Mouse (Mus musculus) G1E (cell line): ENCODE data around the gene Ugt1a5.

ENCODE experiments used
- CTCF ChIP-seq: IDR thresholded peaks from 2 replicates; pipeline ENCODE4 v1.5.1; 2012; ENCODE audit warnings: low read depth, low read length, inconsistent platforms, mixed read lengths
- GATA1 ChIP-seq: IDR thresholded peaks from 2 replicates; pipeline ENCODE4 v1.6.1; 2012; ENCODE audit warnings: borderline replicate concordance, low read length, inconsistent platforms, mixed read lengths
- GATA2 ChIP-seq: IDR thresholded peaks from 2 replicates; pipeline ENCODE4 v1.6.1; 2012; ENCODE audit warnings: low read depth, low read length, inconsistent platforms, borderline replicate concordance
- POLR2AphosphoS5 ChIP-seq: IDR thresholded peaks from 2 replicates; pipeline ENCODE4 v1.6.1; 2012; ENCODE audit warnings: low read depth, low read length, inconsistent platforms; ENCODE audit not compliant: insufficient replicate concordance
- TAL1 ChIP-seq: conservative IDR thresholded peaks from 2 replicates; pipeline ENCODE4 v1.6.1; 2012; ENCODE audit warnings: low read depth, low read length, inconsistent platforms, mixed read lengths

DNA sequence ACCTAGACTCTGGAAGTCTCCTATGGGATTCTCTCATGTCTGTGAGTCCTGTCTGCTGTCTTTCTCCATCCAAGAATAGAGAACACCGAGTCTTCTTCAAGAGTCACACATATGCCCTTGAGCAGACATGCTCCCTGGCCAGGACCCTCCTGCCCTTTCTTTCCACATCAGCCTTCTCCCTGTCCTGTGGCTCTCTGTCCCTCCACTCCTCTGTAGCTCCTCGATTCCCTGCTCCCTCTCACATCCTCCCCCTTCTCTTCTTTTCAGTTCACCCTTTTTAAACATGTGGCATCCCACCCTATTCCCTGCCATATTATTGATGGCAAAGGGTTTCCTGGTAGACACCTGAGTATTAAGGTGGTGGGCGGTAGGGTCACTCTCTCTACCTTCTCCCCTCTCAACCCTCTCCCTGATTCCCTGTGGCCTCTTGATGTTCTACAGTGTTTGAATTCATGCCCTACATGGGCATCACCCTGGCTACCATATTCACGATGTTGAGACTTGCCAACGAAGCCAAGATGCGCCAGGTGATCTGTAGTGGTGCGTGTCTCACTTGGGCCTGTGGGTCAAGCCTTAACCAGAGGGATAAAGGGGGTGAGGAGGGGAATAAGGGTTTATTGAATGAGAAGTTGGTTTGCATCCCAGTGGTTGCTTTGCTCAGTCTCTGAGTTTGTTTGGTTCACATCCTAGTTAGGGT, 66.1 kb downstream of the Ugt1a5 start:
- TF ChIP-seq CTCF (no peak), POLR2AphosphoS5 (no peak), GATA2 (no peak), TAL1 (no peak), GATA1 (no peak)
